Mouse (Mus musculus): ENCODE data around the gene Tmem237.

Gene Tmem237

GRCm38 (mm10) chr1:59119720-59120457 lies at the start of gene Tmem237:
TSS of gene Tmem237 (minus strand) at chr1:59120408.
- DNase-seq (ENCODE audit: low read depth, low spot score) = peak; percentile 89

GRCm38 (mm10) chr1:59169586-59169985 lies 49.4 kb upstream of the Tmem237 start:
- no peak for DNase-seq (ENCODE audit: low read depth, low spot score)

GRCm38 (mm10) chr1:59168556-59168955 lies 48.3 kb upstream of the Tmem237 start:
- DNase-seq (ENCODE audit: low read depth, low spot score) = no peak

- DNase-seq (ENCODE audit: low read depth, low spot score) = no peak
Observed at GRCm38 (mm10) chr1:59167654-59168425, 47.6 kb upstream of the Tmem237 start.

GRCm38 (mm10) chr1:59166232-59166905 lies 46.2 kb upstream of the Tmem237 start:
- no peak for DNase-seq (ENCODE audit: low read depth, low spot score)

- DNase-seq (ENCODE audit: low read depth, low spot score) = no peak
Observed at GRCm38 (mm10) chr1:59163918-59164317, 43.7 kb upstream of the Tmem237 start.

- DNase-seq (ENCODE audit: low read depth, low spot score) = peak; percentile 57
Observed at GRCm38 (mm10) chr1:59163030-59163461, 42.8 kb upstream of the Tmem237 start, which contains the start of gene Mpp4. TSS of gene Mpp4 (minus strand) at chr1:59163389.

GRCm38 (mm10) chr1:59162309-59163024 lies 42.3 kb upstream of the Tmem237 start:
- no peak for DNase-seq (ENCODE audit: low read depth, low spot score)

- no peak for DNase-seq (ENCODE audit: low read depth, low spot score)
Observed at GRCm38 (mm10) chr1:59161396-59161795, 41.2 kb upstream of the Tmem237 start.

GRCm38 (mm10) chr1:59160871-59161270 lies 40.7 kb upstream of the Tmem237 start:
- no peak for DNase-seq (ENCODE audit: low read depth, low spot score)

GRCm38 (mm10) chr1:59159136-59159535 lies 38.9 kb upstream of the Tmem237 start:
- DNase-seq (ENCODE audit: low read depth, low spot score) = no peak

- no peak for DNase-seq (ENCODE audit: low read depth, low spot score)
Observed at GRCm38 (mm10) chr1:59158498-59158897, 38.3 kb upstream of the Tmem237 start.

- no peak for DNase-seq (ENCODE audit: low read depth, low spot score)
Observed at GRCm38 (mm10) chr1:59157846-59158245, 37.6 kb upstream of the Tmem237 start.

- DNase-seq (ENCODE audit: low read depth, low spot score) = no peak
Observed at GRCm38 (mm10) chr1:59152346-59152745, 32.1 kb upstream of the Tmem237 start.

GRCm38 (mm10) chr1:59150542-59150941 lies 30.3 kb upstream of the Tmem237 start:
- no peak for DNase-seq (ENCODE audit: low read depth, low spot score)

GRCm38 (mm10) chr1:59144543-59144942 lies 24.3 kb upstream of the Tmem237 start:
- peak; percentile 18 for DNase-seq (ENCODE audit: low read depth, low spot score)

- DNase-seq (ENCODE audit: low read depth, low spot score) = peak; percentile 69
Observed at GRCm38 (mm10) chr1:59142809-59143208, 22.6 kb upstream of the Tmem237 start.

GRCm38 (mm10) chr1:59134419-59134818 lies 14.2 kb upstream of the Tmem237 start:
- DNase-seq (ENCODE audit: low read depth, low spot score) = no peak

- DNase-seq (ENCODE audit: low read depth, low spot score) = no peak
Observed at GRCm38 (mm10) chr1:59128879-59129278, 8.7 kb upstream of the Tmem237 start.

GRCm38 (mm10) chr1:59125558-59125957 lies 5.3 kb upstream of the Tmem237 start:
- no peak for DNase-seq (ENCODE audit: low read depth, low spot score)

GRCm38 (mm10) chr1:59110524-59110923 lies 9.7 kb downstream of the Tmem237 start:
- DNase-seq (ENCODE audit: low read depth, low spot score) = no peak
